Mouse (Mus musculus): ENCODE measurements around the gene Poc1a. TPM values are rescaled to one million over a fixed set of nuclear protein-coding genes. Genes with fewer than 3 reads are reported as not detected.

Poc1a gene
- total and polyA plus RNA-seq, 3 experiments, result 24.5 to 46.7 (median 31.9) TPM

GRCm38 (mm10) chr9:106290636-106291122 is 9.8 kb downstream of the Poc1a start:
- TF ChIP-seq TBP (conservative IDR thresholded peaks at IDR 0.05; ENCODE audit: low read depth, low read length), result no peak
- no peak for TF ChIP-seq ETS1 (conservative IDR thresholded peaks at IDR 0.05; ENCODE audit: low read depth, low read length)
- H3K27me3 ChIP-seq (replicated peaks), result no peaks in the 10 kb centered on the region
- no peak overlapping the region for H3K9ac ChIP-seq (ENCODE audit: insufficient read depth, low read depth)
- no peaks in the 10 kb centered on the region for H3K4me1 ChIP-seq (ENCODE audit: control insufficient read depth in 1 of 2, insufficient read depth in 2 of 2)
- dilution Hi-C loops (cut with MboI; ENCODE audit: extremely low pct_ligation_motif_present, extremely low pct_unique_long_range_greater_than_20kb, low sequenced_read_pairs) (no loop called here), in situ Hi-C loops (cut with MboI; ENCODE audit: low pct_ligation_motif_present, low pct_unique_long_range_greater_than_20kb, low sequenced_read_pairs) (no loop called here)
- no peaks in the 10 kb centered on the region for H3K9me3 ChIP-seq (replicated peaks; ENCODE audit: low read length)
- no peak overlapping the region for H3K4me2 ChIP-seq (ENCODE audit: insufficient read depth, low read depth, poor library complexity, severe bottlenecking)
- no peak overlapping the region for H3K27ac ChIP-seq (ENCODE audit: insufficient read depth, low read depth)
- no peak for DNase-seq (ENCODE audit: extremely low read depth)
- peaks cover 39 to 91% of the 10 kb centered on the region in 2 experiments for H3K36me3 ChIP-seq (replicated peaks in 1 of 2; ENCODE audit: control insufficient read depth in 1 of 2, insufficient read depth in 1 of 2, low read length in 1 of 2)
- no peak overlapping the region for H3K4me3 ChIP-seq (replicated peaks in 1 of 3; ENCODE audit: low read depth in 2 of 3, low read length in 2 of 3, poor library complexity in 1 of 3)
- H3K79me2 ChIP-seq (replicated peaks; ENCODE audit: control insufficient read depth, extremely low read depth, insufficient read depth, poor library complexity, severe bottlenecking), result no peaks in the 10 kb centered on the region

GRCm38 (mm10) chr9:106293569-106294156 is 12.8 kb downstream of the Poc1a start:
- dilution Hi-C loops (cut with MboI; ENCODE audit: extremely low pct_ligation_motif_present, extremely low pct_unique_long_range_greater_than_20kb, low sequenced_read_pairs), result no loop called here
- H3K27me3 ChIP-seq (replicated peaks), result no peaks in the 10 kb centered on the region
- no peaks in the 10 kb centered on the region for H3K4me1 ChIP-seq (ENCODE audit: control insufficient read depth in 1 of 2, insufficient read depth in 2 of 2)
- DNase-seq (ENCODE audit: extremely low read depth), result no peak
- H3K79me2 ChIP-seq (replicated peaks; ENCODE audit: control insufficient read depth, extremely low read depth, insufficient read depth, poor library complexity, severe bottlenecking), result no peaks in the 10 kb centered on the region
- H3K9me3 ChIP-seq (replicated peaks; ENCODE audit: low read length), result no peaks in the 10 kb centered on the region
- H3K27ac ChIP-seq (ENCODE audit: insufficient read depth, low read depth), result no peak overlapping the region
- H3K4me3 ChIP-seq (replicated peaks in 1 of 3; ENCODE audit: low read depth in 2 of 3, low read length in 2 of 3, poor library complexity in 1 of 3), result no peak overlapping the region
- in situ Hi-C loops (cut with MboI; ENCODE audit: low pct_ligation_motif_present, low pct_unique_long_range_greater_than_20kb, low sequenced_read_pairs), result no loop called here
- no peak overlapping the region for H3K4me2 ChIP-seq (ENCODE audit: insufficient read depth, low read depth, poor library complexity, severe bottlenecking)
- H3K9ac ChIP-seq (ENCODE audit: insufficient read depth, low read depth), result no peak overlapping the region
- H3K36me3 ChIP-seq (replicated peaks in 1 of 2; ENCODE audit: control insufficient read depth in 1 of 2, insufficient read depth in 1 of 2, low read length in 1 of 2), result peaks cover 33 to 93% of the 10 kb centered on the region in 2 experiments
- TF ChIP-seq MAFK (IDR thresholded peaks at IDR 0.05; ENCODE audit: insufficient replicate concordance, low read length), result no peak
- no peak for TF ChIP-seq MAZ (IDR thresholded peaks at IDR 0.05; ENCODE audit: low read depth, low read length)
- no peak for TF ChIP-seq JUN (IDR thresholded peaks at IDR 0.05; ENCODE audit: insufficient read depth, low read depth, low read length)
- TF ChIP-seq ZNF384 (IDR thresholded peaks at IDR 0.05; ENCODE audit: low read depth, low read length), result no peak
- TF ChIP-seq UBTF (IDR thresholded peaks at IDR 0.05; ENCODE audit: low read depth, low read length), result no peak
- no peak for TF ChIP-seq CTCF (conservative IDR thresholded peaks at IDR 0.05 in 1 of 2, IDR thresholded peaks at IDR 0.05 in 1 of 2; ENCODE audit: low read depth in 2 of 2, low read length in 2 of 2)
- TF ChIP-seq IRF4 (IDR thresholded peaks at IDR 0.05; ENCODE audit: low read depth, low read length), result no peak
- no peak for TF ChIP-seq RAD21 (IDR thresholded peaks at IDR 0.05; ENCODE audit: low read depth, low read length)

- in situ Hi-C loops (cut with MboI; ENCODE audit: low pct_ligation_motif_present, low pct_unique_long_range_greater_than_20kb, low sequenced_read_pairs) (no loop called here), dilution Hi-C loops (cut with MboI; ENCODE audit: extremely low pct_ligation_motif_present, extremely low pct_unique_long_range_greater_than_20kb, low sequenced_read_pairs) (no loop called here)
- no peak for DNase-seq (ENCODE audit: extremely low read depth)
- H3K4me1 ChIP-seq (ENCODE audit: control insufficient read depth in 1 of 2, insufficient read depth in 2 of 2), result no peaks in the 10 kb centered on the region
- no peak for TF ChIP-seq SIN3A (IDR thresholded peaks at IDR 0.05; ENCODE audit: low read length)
- no peak for TF ChIP-seq PAX5 (IDR thresholded peaks at IDR 0.05; ENCODE audit: low read length)
- no peak for TF ChIP-seq ETS1 (conservative IDR thresholded peaks at IDR 0.05; ENCODE audit: low read depth, low read length)
- no peak for TF ChIP-seq CHD2 (IDR thresholded peaks at IDR 0.05; ENCODE audit: low read length)
- TF ChIP-seq ZNF384 (IDR thresholded peaks at IDR 0.05; ENCODE audit: low read depth, low read length), result no peak
- TF ChIP-seq CHD1 (IDR thresholded peaks at IDR 0.05; ENCODE audit: low read depth, low read length), result no peak
- no peak for TF ChIP-seq IRF4 (IDR thresholded peaks at IDR 0.05; ENCODE audit: low read depth, low read length)
- H3K4me2 ChIP-seq (ENCODE audit: insufficient read depth, low read depth, poor library complexity, severe bottlenecking), result no peak overlapping the region
- H3K36me3 ChIP-seq (replicated peaks in 1 of 2; ENCODE audit: control insufficient read depth in 1 of 2, insufficient read depth in 1 of 2, low read length in 1 of 2), result peaks cover 24 to 97% of the 10 kb centered on the region in 2 experiments
- no peak overlapping the region for H3K27ac ChIP-seq (ENCODE audit: insufficient read depth, low read depth)
- H3K27me3 ChIP-seq (replicated peaks), result no peaks in the 10 kb centered on the region
- H3K79me2 ChIP-seq (replicated peaks; ENCODE audit: control insufficient read depth, extremely low read depth, insufficient read depth, poor library complexity, severe bottlenecking), result no peaks in the 10 kb centered on the region
- H3K4me3 ChIP-seq (replicated peaks in 1 of 3; ENCODE audit: low read depth in 2 of 3, low read length in 2 of 3, poor library complexity in 1 of 3), result no peak overlapping the region
- no peak overlapping the region for H3K9ac ChIP-seq (ENCODE audit: insufficient read depth, low read depth)
- H3K9me3 ChIP-seq (replicated peaks; ENCODE audit: low read length), result no peaks in the 10 kb centered on the region
These were observed 15.8 kb downstream of the Poc1a start for GRCm38 (mm10) chr9:106296637-106297174.
